Comparison of ENCODE assay signal across 10 mouse cellular contexts in the genomic region with DNA sequence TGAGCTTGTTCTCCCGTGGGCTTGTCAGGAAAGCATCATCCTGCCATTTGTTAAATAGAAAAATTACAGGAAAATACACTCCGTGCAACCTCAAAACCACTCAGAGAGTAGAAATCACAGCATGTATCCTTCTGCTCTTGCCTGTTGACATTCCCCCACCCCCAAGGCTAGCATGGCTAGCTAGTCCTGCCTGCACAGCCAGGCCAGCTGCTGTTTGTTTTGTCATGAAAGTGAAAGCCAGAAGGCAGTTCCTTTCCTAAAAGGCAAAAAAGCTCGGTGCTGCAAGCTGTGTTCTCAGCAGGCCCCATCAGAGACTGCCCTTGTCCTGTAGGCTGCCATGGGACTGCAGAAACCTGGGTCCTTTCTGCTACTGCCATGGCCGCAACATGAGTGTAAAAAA.
A peak's percentile ranks its signal among the peaks of the same experiment; 100 is the strongest.
DNase-seq lines count a peak whose midpoint lies in the region; ATAC-seq and TF ChIP-seq lines count a peak whose summit lies in the region.
"Had no signal": no experiment of that assay in that cellular context is flagged by ENCODE, and none has a peak within 500 bp of the region (broad histone marks: within the 10 kb centered on the region; RNA-seq: fewer than 3 reads in every experiment).

No protein-coding gene starts in this region.

- H3K79me2 ChIP-seq in liver, adult 2 months (ENCODE audit: control insufficient read depth, insufficient read depth, low read length): no peaks in the 10 kb centered on the region

- no peaks in the 10 kb centered on the region for H3K9me3 ChIP-seq in neural tube, embryonic 15.5 days (replicated peaks)
- H3K9me3 ChIP-seq: heart, embryonic 15.5 days had no signal

- H3K4me2 ChIP-seq in neural tube, embryonic 15.5 days: no peak overlapping the region
- H3K4me2 ChIP-seq: heart, embryonic 15.5 days had no signal

- peak; percentile 43 to 57 for DNase-seq in cerebellum, postnatal 14 days
- no peak for DNase-seq in cerebellum, postnatal 36 days
- peak; percentile 22 for DNase-seq in neural tube, embryonic 10.5 days (ENCODE audit: extremely low spot score, low spot score)
- peak; percentile 16 for DNase-seq in liver, adult 2 months (ENCODE audit: extremely low read depth, low read depth, low spot score)
- DNase-seq in splenic B cell, adult 2 months (ENCODE audit: low read depth, low spot score): peak; percentile 43
- no peak for DNase-seq in cerebellum, adult 11 months
- no peak for DNase-seq in right cerebral cortex, adult 2 months (ENCODE audit: low spot score in 2 of 2)

- ATAC-seq in neural tube, embryonic 15.5 days (ENCODE audit: low FRiP score): no peak

- 46% methylated on average over 4 of the region's 4 CpGs for WGBS in neural tube, embryonic 15.5 days
- WGBS in liver, adult 2 months: 40% methylated on average over 4 of the region's 4 CpGs

- TF ChIP-seq POLR2A in liver, adult 2 months (IDR thresholded peaks at IDR 0.05; ENCODE audit: extremely low read depth, insufficient read depth, low read length): no peak

- no peaks in the 10 kb centered on the region for H3K4me1 ChIP-seq in neural tube, embryonic 15.5 days
- no peaks in the 10 kb centered on the region for H3K4me1 ChIP-seq in liver, adult 2 months (ENCODE audit: control insufficient read depth, insufficient read depth, low read length)

- no peaks in the 10 kb centered on the region for H3K27me3 ChIP-seq in neural tube, embryonic 15.5 days (replicated peaks)
- H3K27me3 ChIP-seq in liver, adult 2 months (ENCODE audit: control insufficient read depth, insufficient read depth, low read length): no peaks in the 10 kb centered on the region
- no peaks in the 10 kb centered on the region for H3K27me3 ChIP-seq in splenic B cell, adult 2 months (ENCODE audit: control insufficient read depth, insufficient read depth, low read length, poor library complexity, severe bottlenecking)
- H3K27me3 ChIP-seq: heart, embryonic 15.5 days had no signal

- no peak overlapping the region for H3K4me3 ChIP-seq in neural tube, embryonic 15.5 days (replicated peaks)
- no peak overlapping the region for H3K4me3 ChIP-seq in liver, adult 2 months (ENCODE audit: insufficient read depth, low read depth, low read length)
- H3K4me3 ChIP-seq: heart, embryonic 15.5 days; myocyte had no signal

- H3K9ac ChIP-seq in neural tube, embryonic 15.5 days (replicated peaks): no peak overlapping the region
- H3K9ac ChIP-seq in liver, adult 2 months (ENCODE audit: low read depth, low read length): no peak overlapping the region
- H3K9ac ChIP-seq: heart, embryonic 15.5 days had no signal

- no peak overlapping the region for H3K27ac ChIP-seq in neural tube, embryonic 15.5 days (replicated peaks)
- H3K27ac ChIP-seq in liver, adult 2 months (replicated peaks; ENCODE audit: insufficient read depth, low read depth, low read length): no peak overlapping the region
- H3K27ac ChIP-seq: heart, embryonic 15.5 days had no signal

- H3K36me3 ChIP-seq in neural tube, embryonic 15.5 days: no peaks in the 10 kb centered on the region
- H3K36me3 ChIP-seq in liver, adult 2 months (ENCODE audit: control insufficient read depth, insufficient read depth, low read length): no peaks in the 10 kb centered on the region
- H3K36me3 ChIP-seq in splenic B cell, adult 2 months (ENCODE audit: control insufficient read depth, insufficient read depth, low read length, poor library complexity, severe bottlenecking): no peaks in the 10 kb centered on the region
- H3K36me3 ChIP-seq: heart, embryonic 15.5 days had no signal

- TF ChIP-seq CTCF in liver, adult 2 months (IDR thresholded peaks at IDR 0.05; ENCODE audit: low read depth, low read length): no peak

Comparison
In these comparisons a context has a peak if more than half of its experiments do, and no peak if none do; other contexts are left out.
1. DNase-seq: peak in cerebellum, postnatal 14 days (2 of 2), neural tube, embryonic 10.5 days (single experiment), liver, adult 2 months (single experiment) and splenic B cell, adult 2 months (single experiment); none in cerebellum, postnatal 36 days (0 of 2), cerebellum, adult 11 months (single experiment) and right cerebral cortex, adult 2 months (0 of 2).